Mouse (Mus musculus) left cerebral cortex, adult 9 months (tissue): ENCODE measurements at regions not wholly inside any gene's neighbourhood (a gene's known extent, or its start where the extent isn't known, plus 50 kb on each side); places are given as distances from the start of the nearest gene placed in this dataset.

Experiments
- DNase-seq, 2 experiments: peaks; one replicate each; pipeline ENCODE4 v3.0.0; 2022; ENCODE audit warnings: low spot score in 2 of 2

DNA sequence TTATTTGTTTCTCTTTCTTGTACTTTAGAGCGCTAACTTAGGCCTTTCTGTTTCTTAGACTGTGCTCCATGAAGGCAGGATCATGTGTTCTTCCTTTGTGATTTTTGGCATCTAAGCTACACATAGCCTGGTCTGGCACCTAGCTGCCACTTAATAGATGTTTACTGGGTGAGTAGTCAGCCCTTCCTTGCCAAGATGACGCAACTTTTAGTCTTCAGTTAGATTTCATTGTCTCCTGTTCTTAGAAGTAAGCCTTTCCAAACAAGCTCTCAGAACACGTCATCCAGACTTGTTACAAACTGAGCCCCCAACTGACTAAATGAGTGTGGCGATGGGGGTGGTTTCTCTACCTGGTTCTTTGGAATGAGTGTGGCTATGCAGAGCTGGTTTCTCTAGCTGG is 85.4 kb upstream of the Rapgef5 start:
- DNase-seq, result no peak

DNA sequence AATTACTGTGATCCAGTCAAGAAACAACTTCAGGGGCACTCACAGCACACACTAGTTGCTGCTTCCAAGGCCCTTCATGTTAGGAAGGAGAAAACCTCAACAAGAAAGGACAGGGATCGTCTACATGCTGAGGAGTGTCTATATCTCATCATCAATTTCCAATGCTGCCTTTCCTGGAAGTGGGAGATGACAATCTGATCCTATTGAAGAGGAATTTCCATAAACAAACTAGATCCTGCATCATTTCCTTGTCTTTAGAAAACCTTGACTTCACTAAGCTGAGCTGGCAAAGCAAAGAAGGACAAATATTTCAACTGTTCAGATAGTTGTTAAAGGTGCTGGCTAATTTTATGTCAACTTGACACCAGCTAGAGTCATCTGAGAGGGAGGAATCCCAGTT is 83.5 kb upstream of the Rapgef5 start:
- no peak for DNase-seq

DNA sequence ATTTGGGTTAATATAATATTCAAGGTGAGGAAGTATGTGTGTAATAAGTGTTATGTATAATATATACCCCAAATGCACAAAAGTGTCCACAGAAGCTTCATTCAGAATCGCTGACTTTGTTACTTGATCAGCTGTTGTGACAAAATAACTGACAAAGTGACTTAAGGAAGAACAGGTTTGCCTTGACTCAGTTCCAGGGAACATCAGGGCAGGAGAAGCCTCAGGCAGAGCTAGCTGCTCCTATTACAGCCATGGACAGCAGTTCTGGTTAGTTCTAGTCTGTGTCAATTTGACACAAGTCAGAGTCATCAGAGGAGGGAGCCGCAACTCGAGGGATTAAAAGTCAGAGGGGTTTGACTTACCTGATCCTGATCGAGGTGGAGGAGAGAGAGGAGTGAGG is 79.3 kb upstream of the Rapgef5 start:
- no peak for DNase-seq

DNA sequence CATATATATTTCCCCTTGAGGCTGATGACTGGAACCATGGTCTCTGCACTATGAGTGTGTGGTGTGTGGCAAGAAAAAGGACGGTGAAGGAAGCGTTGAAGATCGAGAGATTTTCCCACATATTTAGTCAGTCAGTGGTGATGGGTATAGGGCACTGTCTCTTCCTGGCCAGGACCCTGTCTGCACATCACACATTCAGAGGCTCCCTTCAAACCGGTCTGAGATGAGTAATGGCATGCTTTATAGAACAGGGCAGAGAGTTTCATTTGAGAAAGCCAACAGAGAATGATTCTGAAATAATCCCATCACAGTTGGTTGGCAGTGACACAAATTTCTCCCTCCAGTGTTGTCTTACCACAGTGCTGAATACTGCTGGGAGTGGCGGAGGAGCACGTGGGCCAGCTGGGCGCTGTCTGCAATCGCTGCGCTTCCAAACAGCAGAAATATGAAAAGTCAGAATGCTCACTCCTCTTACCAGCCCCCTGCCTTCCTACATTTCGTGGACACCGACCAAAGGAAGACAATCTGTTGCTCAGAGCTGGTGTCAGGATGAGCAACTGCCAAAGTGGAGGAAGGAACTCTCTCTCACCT is 77.2 kb upstream of the Rapgef5 start:
- DNase-seq, result peak; percentile 25 to 74

DNA sequence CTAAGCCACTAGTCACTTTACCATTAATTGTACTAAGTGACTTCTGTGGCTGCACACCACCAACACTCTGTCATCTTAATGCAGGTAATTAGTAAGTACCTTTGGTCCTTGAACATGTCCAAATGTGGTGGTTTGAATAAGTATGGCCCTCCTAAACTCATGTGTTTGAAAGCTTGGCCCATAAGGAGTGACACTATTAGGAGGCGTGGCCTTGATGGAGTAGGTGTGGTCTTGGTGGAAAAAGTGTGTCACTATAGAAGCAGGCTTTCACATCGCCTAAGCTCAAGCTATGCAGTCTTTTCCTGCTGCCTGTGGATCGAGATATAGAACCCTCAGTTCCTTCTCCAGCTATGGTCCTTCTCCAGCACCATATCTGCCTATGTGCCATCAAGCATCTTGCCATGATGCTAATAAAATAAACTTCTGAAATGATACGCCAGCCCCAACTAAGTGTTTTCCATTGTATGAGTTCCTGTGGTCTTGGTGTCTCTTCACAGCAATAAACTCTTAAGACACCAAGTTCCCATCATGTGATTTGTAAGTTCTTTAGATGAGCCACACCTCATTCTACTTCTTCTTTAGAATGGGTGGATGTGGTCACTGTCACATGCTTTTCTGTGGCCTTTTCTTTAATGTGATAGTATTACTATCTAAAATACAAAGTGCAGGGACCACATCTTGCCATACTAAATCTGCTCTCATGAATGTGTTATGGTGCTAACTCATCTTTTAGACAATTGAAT is 71.9 kb upstream of the Rapgef5 start:
- no peak for DNase-seq

DNA sequence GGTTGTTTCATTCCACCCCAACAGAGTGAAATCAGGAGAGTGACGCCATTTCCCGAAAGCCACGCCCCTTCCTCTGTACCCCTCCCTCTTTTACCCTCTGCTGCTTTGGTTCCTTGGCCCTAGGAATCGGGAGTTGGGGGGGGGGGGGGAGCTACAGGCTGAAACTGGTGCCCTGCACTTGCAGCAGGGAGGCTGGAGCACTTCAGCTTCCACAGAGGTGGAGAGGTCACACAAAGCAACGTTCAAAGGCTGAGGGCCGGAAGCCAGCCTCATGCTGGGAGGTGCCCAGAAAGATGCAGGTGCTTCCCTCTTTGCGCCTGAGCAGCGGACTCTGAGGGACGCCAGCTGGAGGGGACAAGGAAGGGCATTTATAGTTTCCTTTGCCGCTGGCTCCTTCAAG is 69.1 kb upstream of the Rapgef5 start:
- DNase-seq, result no peak

DNA sequence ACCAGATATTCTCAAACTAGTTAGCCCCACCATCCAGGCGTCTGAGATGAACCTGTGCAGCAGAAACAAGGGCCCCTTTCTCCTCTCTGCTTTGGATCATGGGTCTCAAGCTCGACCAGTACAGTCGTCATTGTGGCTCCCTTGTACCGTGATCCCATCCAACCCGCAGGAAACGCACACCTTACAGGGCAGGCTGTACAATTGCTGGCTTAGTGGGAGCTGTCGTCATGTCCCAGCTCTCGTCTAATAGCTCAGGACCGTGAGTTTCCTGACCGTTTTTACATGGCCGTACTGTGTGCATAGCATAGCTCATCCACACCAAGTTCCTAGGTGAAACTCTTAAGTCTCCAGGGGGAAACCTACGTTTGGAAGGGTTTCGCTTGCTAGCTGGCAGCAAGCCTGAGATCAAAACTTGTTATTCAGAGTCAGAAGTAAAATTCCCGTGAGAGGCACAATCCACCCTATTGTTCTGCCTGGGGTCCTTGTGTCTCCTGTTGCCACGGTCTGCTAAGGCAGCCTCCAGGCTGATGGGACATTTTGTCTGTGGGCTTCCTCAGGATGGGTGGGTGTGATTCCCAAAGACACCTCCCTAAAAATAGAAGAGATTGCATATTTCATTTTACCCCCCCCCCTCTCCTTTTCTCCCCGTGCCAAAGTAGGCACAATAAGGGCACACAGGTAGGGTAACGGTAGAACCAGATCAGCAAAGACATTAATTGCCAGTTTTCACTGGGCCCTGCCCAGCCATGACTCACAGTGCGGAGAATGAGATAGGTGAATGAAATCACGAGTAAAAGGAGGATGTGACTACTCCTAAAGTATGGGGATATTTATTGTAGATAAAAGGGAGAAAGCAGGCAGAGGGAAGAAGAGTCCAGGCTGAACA is 68.2 kb upstream of the Rapgef5 start:
- no peak for DNase-seq

DNA sequence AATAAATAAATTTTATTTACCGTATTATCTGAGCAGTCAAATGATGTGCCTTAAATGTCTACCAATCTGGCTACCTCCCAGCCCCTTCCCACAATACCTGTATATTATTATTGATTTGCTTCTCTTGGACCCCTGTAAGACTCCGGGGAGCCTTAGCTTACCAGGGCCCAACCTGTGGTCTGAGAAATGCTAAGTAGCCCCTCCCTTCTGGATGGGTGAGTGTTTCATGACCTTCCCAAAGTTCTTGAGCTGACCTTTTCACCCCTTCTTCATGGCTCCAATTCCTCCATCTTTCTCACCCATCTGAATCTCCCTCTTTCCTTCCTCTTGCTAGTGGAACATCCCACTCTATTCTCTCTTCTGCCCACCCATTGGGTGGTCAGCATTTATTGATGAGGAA is 67.2 kb upstream of the Rapgef5 start:
- DNase-seq, result no peak

DNA sequence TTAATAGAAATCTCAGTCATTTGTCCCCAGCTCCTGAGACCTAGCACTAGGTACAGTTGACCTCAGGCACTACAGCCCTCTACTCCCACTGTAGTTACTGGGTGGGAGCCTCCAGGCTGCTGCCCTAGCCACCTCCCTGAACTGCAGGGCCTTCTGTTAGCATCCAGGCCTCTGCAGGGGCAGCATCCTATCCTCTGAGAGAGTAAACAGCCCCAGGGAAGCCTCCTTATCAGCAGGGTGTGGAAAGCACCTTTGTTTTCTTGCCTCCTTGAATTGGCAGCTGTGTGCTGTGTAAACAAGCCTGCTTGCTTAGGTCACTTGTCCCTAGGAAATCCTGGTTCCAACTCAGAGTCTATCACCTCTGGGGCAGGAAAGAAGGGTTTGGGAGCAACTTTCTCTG is 66.2 kb upstream of the Rapgef5 start:
- DNase-seq, result no peak

DNA sequence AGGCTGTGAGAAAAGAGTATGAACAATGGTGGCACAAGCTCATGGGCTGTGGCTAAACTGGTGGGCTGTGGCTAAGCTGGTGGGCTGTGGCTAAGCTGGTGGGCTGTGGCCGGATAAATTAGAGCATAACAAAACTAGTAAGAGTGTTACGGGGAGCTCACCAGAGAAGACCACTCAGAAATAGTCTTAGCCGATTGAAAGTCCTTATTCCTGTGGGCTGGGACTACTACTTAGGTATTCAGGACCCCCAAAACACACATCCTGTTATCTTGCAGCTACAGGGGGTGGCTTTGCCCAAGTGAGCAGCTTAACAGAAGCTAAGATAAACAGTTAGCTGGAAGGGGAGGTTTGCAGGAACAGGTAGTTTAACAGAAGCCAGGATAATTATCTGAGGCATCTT is 65.4 kb upstream of the Rapgef5 start:
- no peak for DNase-seq

DNA sequence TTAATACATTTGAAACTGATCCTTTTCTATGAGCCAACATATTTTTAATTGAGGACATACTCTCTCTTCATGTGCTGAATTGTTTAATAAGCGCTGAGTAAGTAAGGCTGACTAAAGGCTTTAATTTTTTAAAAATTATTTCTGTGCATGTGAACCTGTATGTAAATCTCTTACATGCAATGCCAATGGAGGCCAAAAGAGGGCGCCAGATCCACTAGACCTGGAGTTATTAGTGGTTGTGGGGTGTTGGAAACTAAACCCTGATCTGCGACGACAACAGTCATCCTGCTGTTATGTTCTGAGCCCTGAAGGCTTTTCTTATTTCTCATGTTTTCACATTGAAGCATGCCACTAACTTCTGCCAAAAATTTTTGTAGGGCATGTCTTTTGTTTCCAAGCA is 64.8 kb upstream of the Rapgef5 start:
- no peak for DNase-seq

DNA sequence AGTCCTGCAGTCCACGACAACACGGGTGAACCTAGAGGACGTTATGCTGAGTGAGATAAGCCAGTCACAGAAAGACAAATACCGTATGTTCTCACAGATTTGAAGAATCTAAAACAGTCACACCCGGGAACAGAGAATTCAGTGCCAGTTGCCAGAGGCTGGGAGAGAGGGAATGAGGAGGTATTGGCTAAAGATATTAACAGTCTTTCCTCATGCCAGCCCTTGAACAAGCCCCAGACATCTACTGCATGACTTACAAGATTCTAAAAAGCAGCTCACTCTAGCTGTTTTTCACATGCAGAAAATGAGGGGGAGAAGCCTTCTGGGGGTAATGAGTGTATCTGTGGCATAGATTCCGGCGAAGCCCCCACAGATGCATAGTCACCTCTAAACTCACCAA is 60.5 kb upstream of the Rapgef5 start:
- DNase-seq, result peak in 1 of 2 experiments; percentile 17

DNA sequence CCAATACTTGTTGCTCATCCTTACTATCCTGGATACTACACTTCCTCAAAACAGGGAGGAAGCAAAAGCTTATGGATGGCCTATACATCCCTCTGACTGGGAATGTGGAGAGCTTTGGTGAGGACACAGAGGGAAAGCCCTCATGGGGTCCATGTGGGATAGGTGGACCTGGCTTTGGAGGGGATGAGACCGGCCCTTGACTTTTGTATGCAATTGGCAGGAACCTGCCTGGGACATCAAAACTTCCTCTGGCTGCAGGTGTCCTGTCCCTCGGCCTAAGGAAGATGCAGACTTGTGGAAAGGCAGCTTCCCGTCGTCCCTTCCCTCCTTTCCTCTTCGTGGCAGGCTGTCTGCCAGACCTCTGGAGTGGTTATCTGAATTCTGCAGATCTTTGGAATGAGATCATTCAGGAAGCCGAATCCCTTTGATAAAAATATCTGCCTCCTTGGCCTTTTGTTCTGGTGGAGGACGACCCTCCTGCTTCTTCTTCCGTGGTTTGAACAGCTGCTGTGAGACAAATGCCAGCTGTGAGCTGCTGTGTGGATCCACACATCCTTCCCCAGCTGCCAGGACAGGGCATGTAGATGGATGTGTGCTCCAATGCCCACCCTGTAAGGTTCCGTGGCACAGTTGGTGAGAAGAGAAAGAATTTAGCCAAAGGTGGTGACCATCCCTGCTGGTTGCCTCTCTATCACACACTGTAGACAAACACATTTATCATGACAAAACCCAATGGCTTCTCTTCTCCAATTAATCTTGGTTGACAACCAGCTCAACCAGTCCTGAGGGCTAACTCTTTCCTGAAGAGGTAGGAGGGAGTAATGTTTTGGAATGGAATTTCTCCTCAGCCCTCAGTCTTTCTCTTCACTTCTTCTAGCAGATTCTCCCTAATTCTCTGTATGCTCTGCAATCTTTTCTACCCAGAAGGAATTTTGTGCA is 57.9 kb upstream of the Rapgef5 start:
- DNase-seq, result no peak

DNA sequence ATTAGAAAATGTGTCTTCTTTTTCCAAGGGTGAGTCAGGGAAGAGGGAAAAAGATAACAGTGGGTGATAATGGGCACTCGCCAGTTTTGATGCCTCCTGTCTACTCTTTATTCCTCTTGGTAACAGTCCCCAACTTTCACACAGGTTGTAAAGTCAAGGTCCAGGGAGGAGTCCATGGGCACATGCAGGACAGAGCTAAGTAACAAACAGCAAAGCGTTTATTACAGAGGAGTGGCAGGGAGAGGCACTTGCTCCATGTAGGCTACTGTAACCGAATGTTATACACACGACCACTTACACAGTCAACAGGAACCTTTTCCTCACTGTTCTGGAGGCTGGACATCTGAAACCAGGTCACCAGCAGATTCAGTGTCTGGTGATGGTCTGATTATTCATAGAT is 56.7 kb upstream of the Rapgef5 start:
- DNase-seq, result no peak

DNA sequence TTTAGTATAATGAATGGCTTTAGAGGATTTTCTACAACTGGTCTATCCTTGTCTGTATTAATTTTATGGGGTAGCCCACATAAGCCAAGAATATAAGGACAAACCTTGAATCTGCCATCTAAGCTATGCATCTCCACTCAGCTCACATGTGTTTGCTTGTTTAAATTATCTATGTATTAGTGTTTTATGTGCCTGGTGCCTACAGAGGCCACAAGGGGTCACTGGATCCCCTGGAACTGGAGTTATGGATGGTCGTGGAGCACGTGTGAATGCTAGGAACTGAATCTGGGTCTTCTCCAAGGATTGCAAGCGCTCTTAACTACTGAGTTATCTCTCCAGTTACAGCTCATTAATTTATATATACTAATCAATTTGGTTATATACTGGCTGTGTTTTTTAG is 51.1 kb upstream of the Rapgef5 start:
- DNase-seq, result no peak

DNA sequence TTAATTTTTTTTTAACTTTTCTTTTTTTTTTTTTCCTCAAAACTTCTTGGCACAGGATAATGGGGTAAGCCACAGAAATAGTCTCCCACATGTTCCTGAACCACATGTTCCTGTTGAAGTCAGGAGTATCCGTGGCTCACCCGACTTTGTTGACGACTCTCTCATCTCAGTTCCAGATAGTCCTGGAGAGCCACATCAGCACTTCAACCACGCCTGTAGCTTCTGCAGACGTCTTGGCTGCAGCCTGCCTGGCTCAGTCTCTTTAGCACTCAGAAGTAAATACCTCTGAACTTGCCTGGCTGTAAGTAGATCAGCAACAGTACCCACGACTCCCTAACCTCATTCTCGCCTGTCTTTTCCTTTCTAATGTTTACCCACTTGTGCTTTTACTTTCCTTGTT is 50.3 kb upstream of the Rapgef5 start:
- DNase-seq, result no peak
